Mouse (Mus musculus) lung, adult 2 months (tissue): ENCODE results near the gene Tas2r135.

Experiments
- CTCF ChIP-seq: fragments of 200-500 bp; IDR thresholded peaks from 2 replicates; pipeline ENCODE4 v1.5.1; 2011; ENCODE audit warnings: mild to moderate bottlenecking, low read length, control low read depth; ENCODE audit not compliant: insufficient read depth
- POLR2A ChIP-seq: fragments of 200-500 bp; IDR thresholded peaks from 2 replicates; pipeline ENCODE4 v1.6.1; 2011; ENCODE audit warnings: low read depth, mild to moderate bottlenecking, control low read depth, low read length, borderline replicate concordance; ENCODE audit errors: extremely low read depth

DNA sequence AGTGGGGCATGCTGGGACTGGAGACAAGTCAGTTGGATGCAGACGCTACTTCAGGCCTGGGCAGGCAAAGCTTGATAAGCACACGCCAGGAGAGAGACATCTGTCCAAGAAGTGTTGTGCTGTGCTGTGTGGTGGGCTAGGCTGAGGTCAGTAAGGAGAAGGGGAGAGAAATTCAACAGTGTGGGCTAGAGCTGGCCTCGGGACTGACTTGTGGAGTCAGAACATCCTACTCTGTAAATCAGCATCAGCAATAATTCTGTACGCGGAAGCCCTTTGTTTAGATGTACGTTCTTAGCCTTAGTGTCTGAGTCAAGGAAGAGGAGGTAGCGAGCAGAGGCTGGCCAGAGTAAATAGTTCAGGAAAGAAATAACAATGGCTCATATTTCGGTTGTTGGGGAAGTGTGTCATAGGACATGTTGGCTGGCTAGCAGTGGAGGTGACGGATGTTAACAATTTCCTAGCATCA is 23.3 kb upstream of the Tas2r135 start:
- TF ChIP-seq POLR2A, result no peak
- TF ChIP-seq CTCF, result no peak
